Mouse (Mus musculus) forebrain, embryonic 15.5 days (tissue): ENCODE data around the gene Abl1. TPM values are rescaled to one million over a fixed set of nuclear protein-coding genes. Genes with fewer than 3 reads are reported as not detected.

Experiments used
- ATAC-seq: fragments of 200-750 bp; cut with Nextera tagmentation; replicated peaks from 2 replicates; pipeline ENCODE4 v1.8.0; 2017; ENCODE audit warnings: mild to moderate bottlenecking, moderate TSS enrichment, moderate library complexity
- H3K27ac ChIP-seq: fragments of 300-500 bp; sonication (generic); replicated peaks from 2 replicates; pipeline ENCODE4 v1.5.1; 2015; ENCODE audit warnings: mild to moderate bottlenecking, inconsistent platforms
- H3K27me3 ChIP-seq: fragments of 300-500 bp; sonication (generic); 2 replicates; pipeline ENCODE4 v1.6.1; 2015; ENCODE audit warnings: inconsistent platforms
- H3K36me3 ChIP-seq: fragments of 300-500 bp; sonication (generic); 2 replicates; pipeline ENCODE4 v1.6.1; 2015; ENCODE audit warnings: mild to moderate bottlenecking, inconsistent platforms
- H3K4me1 ChIP-seq: fragments of 300-500 bp; sonication (generic); 2 replicates; pipeline ENCODE4 v1.6.1; 2015; ENCODE audit warnings: inconsistent platforms
- H3K4me2 ChIP-seq: fragments of 300-500 bp; sonication (generic); replicated peaks from 2 replicates; pipeline ENCODE4 v1.6.1; 2015; ENCODE audit warnings: mild to moderate bottlenecking, inconsistent platforms
- H3K4me3 ChIP-seq: fragments of 300-500 bp; sonication (generic); 2 replicates; pipeline ENCODE4 v1.5.1; 2015; ENCODE audit warnings: mild to moderate bottlenecking, inconsistent platforms
- H3K9ac ChIP-seq: fragments of 300-500 bp; sonication (generic); replicated peaks from 2 replicates; pipeline ENCODE4 v1.6.1; 2015; ENCODE audit warnings: mild to moderate bottlenecking, inconsistent platforms
- H3K9me3 ChIP-seq: fragments of 300-500 bp; sonication (generic); 2 replicates; pipeline ENCODE4 v1.6.1; 2016; ENCODE audit warnings: inconsistent platforms
- WGBS: fragments of 180-500 bp; shearing (Covaris S2); methylation state at CpG from one replicate; pipeline ENCODE4 v1.1.7; 2015; ENCODE audit warnings: mixed read lengths; 5-methylcytosine and 5-hydroxymethylcytosine counted together
- polyA plus RNA-seq: library from polyadenylated mRNA; unstranded; fragments of >200 nt; fragmentation: Nextera tagmentation; extraction: Ambion mirVana; gene quantifications from 2 replicates; pipeline ENCODE4 v1.2.1, GENCODE M21; 2015

Gene Abl1
- polyA plus RNA-seq, 1 experiment from 2014 or later = 23.6 TPM

- Histone ChIP-seq H3K36me3 (no peaks in the 10 kb centered on the region), H3K27ac (no peak overlapping the region), H3K4me3 (no peak overlapping the region), H3K4me1 (peaks cover 55% of the 10 kb centered on the region), H3K9me3 (peaks cover 2% of the 10 kb centered on the region; the same call in 1 of the 2 replicates), H3K27me3 (no peaks in the 10 kb centered on the region), H3K9ac (no peak overlapping the region), H3K4me2 (peak overlapping the region; percentile 83)
- WGBS = 85% methylated on average over 5 of the region's 5 CpGs
- ATAC-seq = no peak
These were observed 70.8 kb downstream of the Abl1 start for GRCm38 (mm10) chr2:31758966-31759365.

GRCm38 (mm10) chr2:31759751-31760460 is 71.7 kb downstream of the Abl1 start:
- Histone ChIP-seq H3K27ac (peak overlapping the region; percentile 63), H3K4me1 (peaks cover 55% of the 10 kb centered on the region), H3K27me3 (no peaks in the 10 kb centered on the region), H3K36me3 (no peaks in the 10 kb centered on the region), H3K9ac (peak overlapping the region; percentile 78), H3K9me3 (no peaks in the 10 kb centered on the region), H3K4me3 (peak overlapping the region; percentile 69), H3K4me2 (peak overlapping the region; percentile 83)
- 1% methylated on average over 35 of the region's 42 CpGs for WGBS
- ATAC-seq = peak; percentile 89

GRCm38 (mm10) chr2:31760486-31760885 is 72.3 kb downstream of the Abl1 start:
- H3K36me3 ChIP-seq = no peaks in the 10 kb centered on the region
- H3K9me3 ChIP-seq = no peaks in the 10 kb centered on the region
- 0 out of 2 replicates have a peak, but pooled peaks have one; percentile 33 for ATAC-seq
- H3K27me3 ChIP-seq = no peaks in the 10 kb centered on the region
- peak overlapping the region; percentile 63; the same call in 1 of the 2 replicates for H3K27ac ChIP-seq
- 0% methylated on average over 1 of the region's 1 CpGs for WGBS
- peak overlapping the region; percentile 69 for H3K4me3 ChIP-seq
- peak overlapping the region; percentile 83 for H3K4me2 ChIP-seq
- H3K4me1 ChIP-seq = peaks cover 55% of the 10 kb centered on the region
- H3K9ac ChIP-seq = peak overlapping the region; percentile 78

- no peak overlapping the region for H3K27ac ChIP-seq
- peak overlapping the region; percentile 78 for H3K9ac ChIP-seq
- peaks cover 55% of the 10 kb centered on the region for H3K4me1 ChIP-seq
- H3K4me2 ChIP-seq = peak overlapping the region; percentile 83
- H3K27me3 ChIP-seq = no peaks in the 10 kb centered on the region
- 5% methylated on average over 7 of the region's 7 CpGs for WGBS
- H3K9me3 ChIP-seq = no peaks in the 10 kb centered on the region
- H3K36me3 ChIP-seq = no peaks in the 10 kb centered on the region
- H3K4me3 ChIP-seq = peak overlapping the region; percentile 69
- ATAC-seq = no peak
These were observed 72.9 kb downstream of the Abl1 start for GRCm38 (mm10) chr2:31761115-31761531.

GRCm38 (mm10) chr2:31761585-31761984 is 73.4 kb downstream of the Abl1 start:
- no peak for ATAC-seq
- H3K9ac ChIP-seq = peak overlapping the region; percentile 78

GRCm38 (mm10) chr2:31762155-31762554 is 74.0 kb downstream of the Abl1 start:
- Histone ChIP-seq H3K9ac (no peak overlapping the region), H3K36me3 (no peaks in the 10 kb centered on the region), H3K27me3 (no peaks in the 10 kb centered on the region), H3K4me1 (peaks cover 55% of the 10 kb centered on the region), H3K4me2 (peak overlapping the region; percentile 83), H3K9me3 (no peaks in the 10 kb centered on the region), H3K27ac (no peak overlapping the region), H3K4me3 (peak overlapping the region; percentile 69; the same call in 1 of the 2 replicates)
- 7% methylated on average over 3 of the region's 3 CpGs for WGBS
- no peak for ATAC-seq

More at GRCm38 (mm10) chr2:31761585-31761984, 73.4 kb downstream of the Abl1 start:
- no peaks in the 10 kb centered on the region for H3K36me3 ChIP-seq
- peak overlapping the region; percentile 83 for H3K4me2 ChIP-seq
- H3K4me3 ChIP-seq = peak overlapping the region; percentile 69
- no peaks in the 10 kb centered on the region for H3K9me3 ChIP-seq
- H3K27me3 ChIP-seq = no peaks in the 10 kb centered on the region
- H3K27ac ChIP-seq = no peak overlapping the region
- H3K4me1 ChIP-seq = peaks cover 55% of the 10 kb centered on the region
- 5% methylated on average over 4 of the region's 4 CpGs for WGBS

GRCm38 (mm10) chr2:31762853-31763252 is 74.7 kb downstream of the Abl1 start:
- no peaks in the 10 kb centered on the region for H3K36me3 ChIP-seq
- no peak overlapping the region for H3K9ac ChIP-seq
- no peak overlapping the region for H3K4me3 ChIP-seq
- H3K27me3 ChIP-seq = no peaks in the 10 kb centered on the region
- H3K4me1 ChIP-seq = peaks cover 51% of the 10 kb centered on the region
- 0 out of 2 replicates have a peak overlapping the region, but pooled peaks have one; percentile 6 for H3K27ac ChIP-seq
- WGBS = 7% methylated on average over 2 of the region's 2 CpGs
- 0 out of 2 replicates have a peak overlapping the region, but pooled peaks have one; percentile 8 for H3K4me2 ChIP-seq
- no peak for ATAC-seq
- H3K9me3 ChIP-seq = no peaks in the 10 kb centered on the region

- Histone ChIP-seq H3K4me3 (no peak overlapping the region), H3K36me3 (no peaks in the 10 kb centered on the region), H3K4me1 (peaks cover 49% of the 10 kb centered on the region), H3K9ac (no peak overlapping the region), H3K9me3 (no peaks in the 10 kb centered on the region), H3K27ac (no peak overlapping the region), H3K4me2 (no peak overlapping the region), H3K27me3 (no peaks in the 10 kb centered on the region)
- 17% methylated on average over 2 of the region's 2 CpGs for WGBS
- ATAC-seq = no peak
These were observed 75.1 kb downstream of the Abl1 start for GRCm38 (mm10) chr2:31763271-31763670.

GRCm38 (mm10) chr2:31767104-31767503 is 78.9 kb downstream of the Abl1 start:
- no peak for ATAC-seq
- Histone ChIP-seq H3K9me3 (no peaks in the 10 kb centered on the region), H3K4me1 (peaks cover 30% of the 10 kb centered on the region)

GRCm38 (mm10) chr2:31767815-31768214 is 79.6 kb downstream of the Abl1 start:
- Histone ChIP-seq H3K9ac (no peak overlapping the region), H3K27me3 (no peaks in the 10 kb centered on the region), H3K4me2 (no peak overlapping the region), H3K27ac (no peak overlapping the region), H3K36me3 (no peaks in the 10 kb centered on the region), H3K9me3 (no peaks in the 10 kb centered on the region), H3K4me3 (no peak overlapping the region), H3K4me1 (peaks cover 23% of the 10 kb centered on the region)
- 84% methylated on average over 4 of the region's 4 CpGs for WGBS
- no peak for ATAC-seq

More at GRCm38 (mm10) chr2:31767104-31767503, 78.9 kb downstream of the Abl1 start:
- Histone ChIP-seq H3K36me3 (no peaks in the 10 kb centered on the region), H3K27me3 (no peaks in the 10 kb centered on the region), H3K9ac (no peak overlapping the region), H3K4me3 (no peak overlapping the region), H3K4me2 (no peak overlapping the region), H3K27ac (no peak overlapping the region)
- 97% methylated on average over 6 of the region's 6 CpGs for WGBS

- ATAC-seq = no peak
- Histone ChIP-seq H3K9me3 (no peaks in the 10 kb centered on the region), H3K9ac (no peak overlapping the region), H3K36me3 (no peaks in the 10 kb centered on the region), H3K4me2 (no peak overlapping the region), H3K4me1 (peaks cover 14% of the 10 kb centered on the region), H3K4me3 (no peak overlapping the region), H3K27ac (no peak overlapping the region; the same call in 1 of the 2 replicates), H3K27me3 (no peaks in the 10 kb centered on the region)
- WGBS = 63% methylated on average over 4 of the region's 4 CpGs
These were observed 80.9 kb downstream of the Abl1 start for GRCm38 (mm10) chr2:31769115-31769514.

GRCm38 (mm10) chr2:31769631-31770111 is 81.5 kb downstream of the Abl1 start:
- Histone ChIP-seq H3K27me3 (no peaks in the 10 kb centered on the region), H3K27ac (no peak overlapping the region), H3K36me3 (no peaks in the 10 kb centered on the region), H3K4me3 (no peak overlapping the region), H3K9me3 (no peaks in the 10 kb centered on the region), H3K9ac (no peak overlapping the region), H3K4me1 (peaks cover 14% of the 10 kb centered on the region), H3K4me2 (no peak overlapping the region)
- WGBS = 40% methylated on average over 6 of the region's 6 CpGs
- no peak for ATAC-seq
